In genomic region chr17:35569091-35569944, GRCm38 (mm10) we compare ENCODE assay signal across 10 mouse cellular contexts. TPM values are rescaled to one million over a fixed set of nuclear protein-coding genes. Genes with fewer than 3 reads are reported as not detected.
A peak's percentile ranks its signal among the peaks of the same experiment; 100 is the strongest.
DNase-seq lines count a peak whose midpoint lies in the region; ATAC-seq and TF ChIP-seq lines count a peak whose summit lies in the region.
"Had no signal": no experiment of that assay in that cellular context is flagged by ENCODE, and none has a peak within 500 bp of the region (broad histone marks: within the 10 kb centered on the region; RNA-seq: fewer than 3 reads in every experiment).

No protein-coding gene starts in this region.

- H3K4me3 ChIP-seq in lung, embryonic 15.5 days: peak overlapping the region; percentile 21
- H3K4me3 ChIP-seq in embryonic fibroblast, embryonic 13.5 days (ENCODE audit: insufficient read depth, low read length): no peak overlapping the region
- H3K4me3 ChIP-seq in limb, embryonic 11.5 days (ENCODE audit: low read depth, low read length): peak overlapping the region; percentile 16
- peak overlapping the region; percentile 29 for H3K4me3 ChIP-seq in stomach, embryonic 16.5 days (replicated peaks; ENCODE audit: low read length)

- H3K4me2 ChIP-seq in lung, embryonic 15.5 days: peak overlapping the region; percentile 50
- peak overlapping the region; percentile 36 for H3K4me2 ChIP-seq in limb, embryonic 11.5 days (ENCODE audit: low read depth, severe bottlenecking)
- H3K4me2 ChIP-seq in stomach, embryonic 16.5 days (ENCODE audit: low read depth, low read length): peak overlapping the region; percentile 51

- WGBS in lung, embryonic 15.5 days: 3% methylated on average over 28 of the region's 28 CpGs
- WGBS in limb, embryonic 11.5 days: 2% methylated on average over 28 of the region's 28 CpGs
- WGBS in stomach, embryonic 16.5 days: 6% methylated on average over 28 of the region's 28 CpGs

- no peak overlapping the region; the same call in 1 of the 2 replicates for H3K9ac ChIP-seq in lung, embryonic 15.5 days
- peak overlapping the region; percentile 3; the same call in 1 of the 2 replicates for H3K9ac ChIP-seq in limb, embryonic 11.5 days (ENCODE audit: low read length)
- H3K9ac ChIP-seq in stomach, embryonic 16.5 days (ENCODE audit: low read length): peak overlapping the region; percentile 63

- ATAC-seq in lung, embryonic 15.5 days (ENCODE audit: borderline replicate concordance, extremely low read depth, low FRiP score, low TSS enrichment): no peak
- no peak for ATAC-seq in limb, embryonic 11.5 days (ENCODE audit: insufficient number of reproducible peaks, low FRiP score, low TSS enrichment, low read depth)
- ATAC-seq in stomach, embryonic 16.5 days (ENCODE audit: insufficient read depth, low FRiP score): peak; percentile 37; the same call in 1 of the 2 replicates
- no peak for ATAC-seq in erythroid progenitor cell, adult 5-6 weeks (replicated peaks; ENCODE audit: low FRiP score, poor library complexity, severe bottlenecking)

- DNase-seq in lung, postnatal 4 days: no peak
- peak; percentile 36 for DNase-seq in limb, embryonic 11.5 days (ENCODE audit: low spot score)
- no peak for DNase-seq in natural killer cell, adult 2 months (ENCODE audit: low spot score in 2 of 2)
- DNase-seq in right cerebral cortex, adult 2 months (ENCODE audit: low spot score in 2 of 2): no peak
- DNase-seq: left cerebral cortex, postnatal 4 days had no signal

- H3K9me3 ChIP-seq in lung, embryonic 15.5 days: no peaks in the 10 kb centered on the region
- H3K9me3 ChIP-seq in limb, embryonic 11.5 days (ENCODE audit: control insufficient read depth, low read length): no peaks in the 10 kb centered on the region
- H3K9me3 ChIP-seq in stomach, embryonic 16.5 days (replicated peaks; ENCODE audit: control insufficient read depth, low read length): no peaks in the 10 kb centered on the region

- peak; percentile 30; the same call in 1 of the 2 replicates for TF ChIP-seq POLR2A in embryonic fibroblast, embryonic 13.5 days (IDR thresholded peaks at IDR 0.05; ENCODE audit: low read depth, low read length)

- H3K27ac ChIP-seq in lung, embryonic 15.5 days: no peak overlapping the region
- no peak overlapping the region for H3K27ac ChIP-seq in embryonic fibroblast, embryonic 13.5 days (ENCODE audit: insufficient read depth, low read length)
- no peak overlapping the region for H3K27ac ChIP-seq in limb, embryonic 11.5 days (replicated peaks; ENCODE audit: low read depth, low read length)
- no peak overlapping the region for H3K27ac ChIP-seq in stomach, embryonic 16.5 days (ENCODE audit: low read length)

- H3K4me1 ChIP-seq in lung, embryonic 15.5 days: peaks cover 10% of the 10 kb centered on the region; the same call in 1 of the 2 replicates
- H3K4me1 ChIP-seq in embryonic fibroblast, embryonic 13.5 days (ENCODE audit: control insufficient read depth, insufficient read depth, low read length): no peaks in the 10 kb centered on the region
- no peaks in the 10 kb centered on the region for H3K4me1 ChIP-seq in limb, embryonic 11.5 days (ENCODE audit: control insufficient read depth, insufficient read depth, low read length)
- H3K4me1 ChIP-seq in stomach, embryonic 16.5 days (ENCODE audit: control insufficient read depth, insufficient read depth, low read length): peaks cover 6% of the 10 kb centered on the region; the same call in 1 of the 2 replicates

- no peak for TF ChIP-seq CTCF in embryonic fibroblast, embryonic 13.5 days (IDR thresholded peaks at IDR 0.05; ENCODE audit: borderline replicate concordance, insufficient read depth, low read length)

- H3K36me3 ChIP-seq in lung, embryonic 15.5 days: no peaks in the 10 kb centered on the region
- no peaks in the 10 kb centered on the region for H3K36me3 ChIP-seq in limb, embryonic 11.5 days (ENCODE audit: control insufficient read depth, insufficient read depth, low read length)
- no peaks in the 10 kb centered on the region for H3K36me3 ChIP-seq in stomach, embryonic 16.5 days (ENCODE audit: control insufficient read depth, insufficient read depth, low read length)

- H3K27me3 ChIP-seq in lung, embryonic 15.5 days: peaks cover 34% of the 10 kb centered on the region
- peaks cover 18% of the 10 kb centered on the region for H3K27me3 ChIP-seq in limb, embryonic 11.5 days (ENCODE audit: control insufficient read depth, insufficient read depth, low read length)
- peaks cover 10% of the 10 kb centered on the region for H3K27me3 ChIP-seq in stomach, embryonic 16.5 days (ENCODE audit: control insufficient read depth, insufficient read depth, low read length)

RNA-seq across cellular contexts. Expression of gene 2300002M23Rik, which starts 2.1 kb away (rescaled TPM):
- polyA plus RNA-seq in lung, embryonic 15.5 days (2015; fragmentation: Nextera tagmentation; extraction: Ambion mirVana): 0.30 TPM in 1 of 2 replicates, not detected in the other
- not detected in 2 replicates for polyA plus RNA-seq in embryonic fibroblast, embryonic 13.5 days (2011; ENCODE audit: insufficient read length, low read depth, missing spikeins)
- not detected in 2 replicates for polyA plus RNA-seq in limb, embryonic 11.5 days (2014; fragmentation: Nextera tagmentation; extraction: Ambion mirVana)
- 115 and 211 TPM in 2 replicates for polyA plus RNA-seq in stomach, embryonic 16.5 days (2015; fragmentation: Nextera tagmentation; extraction: Ambion mirVana)
- not detected in 2 replicates for total RNA-seq in erythroid progenitor cell, adult 5-6 weeks (2015; ENCODE audit: low replicate concordance)
- total RNA-seq in erythroid progenitor cell, adult 5-6 weeks (2017; ENCODE audit: low replicate concordance): not detected in 2 replicates
- total RNA-seq: left cerebral cortex, postnatal 4 days had no signal
- polyA plus RNA-seq: small intestine, adult 2 months had no signal

RNA-seq across cellular contexts. Expression of gene Cdsn, which starts 17.4 kb away (rescaled TPM):
- polyA plus RNA-seq in lung, embryonic 15.5 days (2015; fragmentation: Nextera tagmentation; extraction: Ambion mirVana): 0.08 TPM in 1 of 2 replicates, not detected in the other
- polyA plus RNA-seq in embryonic fibroblast, embryonic 13.5 days (2011; ENCODE audit: insufficient read length, low read depth, missing spikeins): 19.8 and 28.6 TPM in 2 replicates
- not detected in 2 replicates for polyA plus RNA-seq in limb, embryonic 11.5 days (2014; fragmentation: Nextera tagmentation; extraction: Ambion mirVana)
- 7.7 and 24.9 TPM in 2 replicates for polyA plus RNA-seq in stomach, embryonic 16.5 days (2015; fragmentation: Nextera tagmentation; extraction: Ambion mirVana)
- total RNA-seq in erythroid progenitor cell, adult 5-6 weeks (2015; ENCODE audit: low replicate concordance): not detected in 2 replicates
- not detected in 2 replicates for total RNA-seq in erythroid progenitor cell, adult 5-6 weeks (2017; ENCODE audit: low replicate concordance)

RNA-seq across cellular contexts. Expression of gene Sfta2, which starts 32.0 kb away (rescaled TPM):
- polyA plus RNA-seq in lung, embryonic 15.5 days (2015; fragmentation: Nextera tagmentation; extraction: Ambion mirVana): 111 and 121 TPM in 2 replicates
- polyA plus RNA-seq in embryonic fibroblast, embryonic 13.5 days (2011; ENCODE audit: insufficient read length, low read depth, missing spikeins): not detected in 2 replicates
- not detected in 2 replicates for polyA plus RNA-seq in limb, embryonic 11.5 days (2014; fragmentation: Nextera tagmentation; extraction: Ambion mirVana)
- polyA plus RNA-seq in stomach, embryonic 16.5 days (2015; fragmentation: Nextera tagmentation; extraction: Ambion mirVana): 10.2 and 14.0 TPM in 2 replicates
- not detected in 2 replicates for total RNA-seq in erythroid progenitor cell, adult 5-6 weeks (2015; ENCODE audit: low replicate concordance)
- not detected in 2 replicates for total RNA-seq in erythroid progenitor cell, adult 5-6 weeks (2017; ENCODE audit: low replicate concordance)
- total RNA-seq: left cerebral cortex, postnatal 4 days had no signal
- polyA plus RNA-seq: small intestine, adult 2 months had no signal

RNA-seq across cellular contexts. Expression of gene Psors1c2, which starts 36.3 kb away (rescaled TPM):
- polyA plus RNA-seq in lung, embryonic 15.5 days (2015; fragmentation: Nextera tagmentation; extraction: Ambion mirVana): 0.78 and 1.1 TPM in 2 replicates
- polyA plus RNA-seq in embryonic fibroblast, embryonic 13.5 days (2011; ENCODE audit: insufficient read length, low read depth, missing spikeins): 0.63 TPM in 1 of 2 replicates, not detected in the other
- polyA plus RNA-seq in limb, embryonic 11.5 days (2014; fragmentation: Nextera tagmentation; extraction: Ambion mirVana): 0.72 and 1.1 TPM in 2 replicates
- polyA plus RNA-seq in stomach, embryonic 16.5 days (2015; fragmentation: Nextera tagmentation; extraction: Ambion mirVana): 1.3 and 2.0 TPM in 2 replicates
- not detected in 2 replicates for total RNA-seq in erythroid progenitor cell, adult 5-6 weeks (2015; ENCODE audit: low replicate concordance)
- total RNA-seq in erythroid progenitor cell, adult 5-6 weeks (2017; ENCODE audit: low replicate concordance): not detected in 2 replicates

RNA-seq across cellular contexts. Expression of gene Cchcr1, which starts 52.4 kb away (rescaled TPM):
- polyA plus RNA-seq in lung, embryonic 15.5 days (2015; fragmentation: Nextera tagmentation; extraction: Ambion mirVana): 21.2 and 23.3 TPM in 2 replicates
- polyA plus RNA-seq in embryonic fibroblast, embryonic 13.5 days (2011; ENCODE audit: insufficient read length, low read depth, missing spikeins): 18.6 and 22.8 TPM in 2 replicates
- 13.2 and 13.6 TPM in 2 replicates for polyA plus RNA-seq in limb, embryonic 11.5 days (2014; fragmentation: Nextera tagmentation; extraction: Ambion mirVana)
- polyA plus RNA-seq in stomach, embryonic 16.5 days (2015; fragmentation: Nextera tagmentation; extraction: Ambion mirVana): 17.5 and 19.4 TPM in 2 replicates
- 32.7 and 49.4 TPM in 2 replicates for total RNA-seq in erythroid progenitor cell, adult 5-6 weeks (2015; ENCODE audit: low replicate concordance)
- 48.4 and 83.3 TPM in 2 replicates for total RNA-seq in erythroid progenitor cell, adult 5-6 weeks (2017; ENCODE audit: low replicate concordance)

Comparison
In these comparisons a context has a peak if more than half of its experiments do, and no peak if none do; other contexts are left out.
1. RNA of gene 2300002M23Rik, which starts 2.1 kb away (polyA plus RNA-seq): 115 to 211 TPM in stomach, embryonic 16.5 days; 0.30 TPM in lung, embryonic 15.5 days, not detected in embryonic fibroblast, embryonic 13.5 days and not detected in limb, embryonic 11.5 days; every median in the first group is over 10 times any median in the second.
2. RNA of gene Sfta2, which starts 32.0 kb away (polyA plus RNA-seq): 111 to 121 TPM in lung, embryonic 15.5 days and 10.2 to 14.0 TPM in stomach, embryonic 16.5 days; not detected in embryonic fibroblast, embryonic 13.5 days and not detected in limb, embryonic 11.5 days; every median in the first group is over 10 times any median in the second.
3. Peak in every context shown above with its lines, with median percentiles within 50 percentile points of each other: H3K4me2 ChIP-seq.